Mouse (Mus musculus) frontal cortex, adult 2 months (tissue): ENCODE results near the gene Gm13272. TPM values are rescaled to one million over a fixed set of nuclear protein-coding genes. Genes with fewer than 3 reads are reported as not detected.
A peak's percentile ranks its signal among the peaks of the same experiment; 100 is the strongest.
"Not testable (repeated sequence)": the region's sequence is repeated elsewhere in the genome, so short reads cannot be mapped to it uniquely, and the experiment has no call there.

Experiments
- DNase-seq, 2 experiments: peaks; one replicate each; pipeline ENCODE4 v3.0.0; 2022; ENCODE audit warnings: low spot score in 1 of 2; ENCODE audit errors: extremely low spot score in 1 of 2
- polyA plus RNA-seq: library from polyadenylated mRNA; depleted of rRNA; stranded (reverse); fragments of >200 nt; gene quantifications from 2 replicates; pipeline ENCODE4 v1.2.3, GENCODE M21; 2012; rRNA removed

The Gm13272 gene
- polyA plus RNA-seq = not detected in 2 replicates

GRCm38 (mm10) chr4:88779550-88779949 lies at the start of gene Gm13272:
Gm13272 (plus strand) TSS chr4:88779850.
- DNase-seq = not testable (repeated sequence)

DNA sequence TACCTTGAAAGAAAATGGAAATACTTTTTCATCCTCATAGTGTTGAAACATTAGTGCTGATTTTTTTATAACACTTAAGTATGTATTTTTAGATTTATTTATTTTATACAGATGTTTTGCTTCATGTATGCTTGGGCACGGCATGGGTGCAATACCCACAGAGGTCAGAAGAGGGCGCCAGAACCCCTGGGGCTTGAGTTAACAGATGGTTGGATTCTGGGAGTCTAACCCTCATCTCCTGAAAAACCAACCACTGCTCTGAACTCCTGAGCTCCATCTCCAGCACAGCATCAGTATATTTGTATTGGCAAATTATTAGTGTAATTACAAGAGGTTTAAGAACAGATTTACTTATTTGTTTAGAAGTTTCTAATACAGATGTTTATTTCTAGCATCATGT lies 41.2 kb upstream of the Gm13272 start:
- DNase-seq = peak in 1 of 2 experiments; percentile 74

DNA sequence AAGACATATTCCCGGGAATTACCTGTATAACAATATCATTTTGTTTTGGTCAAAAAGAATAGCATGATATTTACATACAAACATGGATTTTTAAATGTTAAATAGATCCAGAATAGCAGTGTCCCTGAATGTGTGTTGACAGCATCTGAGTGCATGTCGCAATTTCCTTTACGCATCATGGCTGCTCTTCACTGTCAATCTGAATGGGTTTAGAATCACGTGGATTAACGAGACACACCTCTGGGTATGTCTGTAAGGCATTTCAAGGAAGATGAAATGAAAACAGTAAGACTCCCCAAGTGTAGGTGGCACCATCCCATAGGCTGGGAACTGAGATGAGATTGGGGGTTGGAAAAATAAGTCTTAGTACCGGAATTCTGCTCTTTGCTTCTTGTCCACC lies 40.6 kb upstream of the Gm13272 start:
- DNase-seq = no peak

DNA sequence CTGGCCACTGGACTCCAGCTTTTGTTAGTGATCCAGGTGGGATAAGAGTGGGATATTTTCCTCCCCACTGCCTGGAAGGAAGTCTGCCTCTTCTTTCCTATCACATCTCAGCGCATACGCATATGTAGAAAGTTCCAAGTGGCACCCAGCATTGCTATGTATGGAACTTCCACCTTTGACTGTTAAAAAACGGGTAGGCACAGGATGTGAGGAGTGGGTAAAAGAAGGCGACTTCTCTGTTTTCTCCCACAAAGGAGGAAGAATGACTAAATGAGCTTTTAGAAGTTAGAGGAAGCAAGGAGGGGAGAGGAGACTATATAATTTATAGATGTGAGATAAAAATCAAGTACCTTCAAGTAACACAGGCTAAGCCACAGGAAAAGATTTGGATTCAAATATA lies 38.2 kb upstream of the Gm13272 start:
- DNase-seq = no peak

DNA sequence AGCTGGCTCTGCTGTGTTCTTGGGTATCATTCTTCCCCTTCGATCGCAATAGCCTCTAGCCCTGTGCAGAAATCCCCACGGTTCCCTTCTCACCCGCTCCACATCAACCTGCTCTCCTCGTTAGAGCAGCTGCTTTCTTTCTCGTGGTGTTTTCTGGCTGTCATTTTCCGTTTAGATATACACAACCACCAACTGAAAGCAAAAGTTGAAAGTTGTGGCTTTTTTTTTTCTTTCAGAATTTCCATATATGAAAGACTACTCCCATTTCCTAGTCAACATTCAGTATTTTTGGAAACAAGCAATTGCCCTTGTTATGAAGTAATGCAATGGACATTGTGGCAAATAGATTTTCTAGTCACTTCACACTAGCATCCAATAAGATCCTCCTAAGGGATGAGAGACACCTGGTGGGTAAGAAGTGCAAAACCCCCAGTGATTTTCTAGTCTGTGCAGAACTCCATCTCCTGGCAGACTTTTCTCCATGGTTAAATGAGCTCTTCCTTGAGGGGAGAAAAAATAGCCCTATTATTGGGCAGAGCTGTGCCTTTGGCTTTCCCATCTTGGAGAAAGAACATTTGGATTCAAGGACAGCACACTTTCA lies 36.8 kb upstream of the Gm13272 start:
- DNase-seq = no peak

GRCm38 (mm10) chr4:88744207-88744606 lies 35.4 kb upstream of the Gm13272 start:
- no peak for DNase-seq

DNA sequence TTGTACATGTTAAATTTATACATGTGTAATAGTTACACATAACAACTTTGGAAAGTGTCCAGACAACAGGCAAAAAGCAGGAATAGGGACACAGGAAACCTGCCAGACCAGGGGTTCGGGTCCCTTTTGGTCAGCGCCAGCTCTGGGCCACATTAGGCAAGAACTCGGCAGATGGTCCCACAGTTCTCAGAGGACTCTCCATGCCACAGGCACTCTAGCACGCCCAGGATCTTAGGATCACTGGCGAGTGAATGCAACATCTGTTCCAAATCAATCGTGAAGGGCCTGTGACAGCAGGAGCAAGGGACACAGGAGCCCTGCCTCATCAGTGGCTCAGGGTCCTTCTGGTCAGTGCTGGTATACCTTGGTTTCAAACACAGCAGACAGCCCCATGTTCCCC lies 29.7 kb upstream of the Gm13272 start:
- no peak for DNase-seq

DNA sequence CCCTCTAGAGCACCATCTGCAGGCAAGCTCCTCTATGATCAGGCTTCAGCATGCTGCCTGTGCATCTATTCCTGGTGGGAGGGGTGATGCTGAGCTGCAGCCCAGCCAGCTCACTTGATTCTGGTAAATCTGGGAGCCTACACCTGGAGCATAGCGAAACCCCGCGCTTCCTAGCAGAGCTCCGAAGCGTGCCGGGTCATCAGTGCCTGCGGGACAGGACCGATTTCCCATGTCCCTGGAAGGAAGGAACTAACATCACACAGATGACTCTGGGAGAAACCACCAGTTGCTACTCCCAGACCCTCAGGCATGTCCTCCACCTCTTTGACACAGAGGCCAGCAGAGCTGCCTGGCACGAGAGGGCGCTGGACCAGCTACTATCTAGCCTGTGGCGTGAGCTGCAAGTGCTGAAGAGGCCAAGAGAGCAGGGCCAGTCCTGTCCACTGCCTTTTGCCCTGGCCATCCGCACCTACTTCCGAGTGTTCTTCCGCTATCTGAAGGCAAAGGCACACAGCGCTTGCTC lies 24.8 kb upstream of the Gm13272 start, which contains the start of gene Gm13271:
TSS of gene Gm13271 (plus strand) at position 51 of the 523 bp plus-strand sequence.
- peak; percentile 65 to 83 for DNase-seq

DNA sequence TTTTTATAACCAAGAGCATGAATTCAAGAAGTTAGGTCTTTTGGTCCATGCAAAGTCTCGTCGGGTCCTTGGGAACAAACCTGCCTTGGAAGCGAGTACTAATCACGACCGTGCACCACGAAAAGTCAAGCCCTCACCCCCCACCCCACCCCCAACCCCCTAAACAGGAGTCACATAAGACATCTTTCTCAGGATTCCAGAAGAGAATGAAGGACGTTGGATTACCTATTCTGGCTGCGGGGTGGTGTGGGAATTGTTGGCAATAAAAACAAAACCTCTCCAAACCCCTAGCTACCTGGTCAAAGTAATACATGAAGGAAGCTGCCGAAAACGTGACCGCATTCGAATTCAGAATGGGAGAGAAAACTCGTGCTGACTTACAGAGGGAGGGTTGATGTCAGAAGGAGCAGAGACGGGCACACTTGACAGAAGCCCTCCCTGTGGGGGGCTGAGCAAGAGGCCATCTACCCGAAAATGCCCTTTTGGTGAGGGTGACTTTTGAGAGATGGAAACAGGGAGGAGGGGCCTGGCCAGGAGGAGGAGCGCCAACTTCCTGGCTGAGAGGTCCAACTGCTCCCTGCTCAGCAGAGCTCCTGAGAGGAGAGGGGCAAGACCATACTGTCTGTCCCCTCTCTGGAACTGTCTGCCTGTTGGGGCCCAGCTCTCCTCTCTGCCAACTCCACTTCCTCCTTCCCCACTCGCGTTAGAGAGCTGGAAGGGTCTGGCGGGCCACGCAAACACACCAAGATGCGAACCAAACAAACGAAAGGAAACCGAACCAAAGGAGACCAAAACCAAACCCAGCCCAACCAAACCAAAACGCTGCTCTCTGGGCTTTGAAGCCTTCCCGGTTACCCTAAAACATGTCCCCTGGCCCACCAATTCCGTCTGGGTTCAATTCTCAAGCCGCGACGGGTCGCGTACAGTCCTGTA lies 22.8 kb upstream of the Gm13272 start:
- DNase-seq = not testable (repeated sequence)

GRCm38 (mm10) chr4:88757628-88758031 lies 22.0 kb upstream of the Gm13272 start:
- peak; percentile 91 to 94 for DNase-seq

DNA sequence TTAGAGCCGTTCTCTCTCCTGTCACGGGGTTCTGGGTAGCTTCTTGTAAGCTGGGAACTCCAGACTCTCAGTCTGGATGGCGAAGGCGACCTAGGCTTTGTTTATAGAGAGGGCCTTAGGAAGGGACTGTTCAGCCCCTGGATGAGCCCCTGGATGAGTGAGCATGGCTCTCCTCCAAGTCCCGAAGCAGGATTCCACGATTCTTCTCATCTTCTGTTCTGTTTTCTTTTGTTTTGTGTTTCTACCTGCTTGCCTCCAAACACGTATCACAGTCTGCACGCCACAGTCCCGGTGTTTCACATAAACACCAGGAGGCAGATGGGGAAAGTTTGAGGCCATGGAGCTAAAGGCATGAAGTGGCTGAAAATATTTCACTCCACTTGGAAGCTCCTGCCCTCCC lies 20.9 kb upstream of the Gm13272 start:
- not testable (repeated sequence) for DNase-seq

GRCm38 (mm10) chr4:88759610-88760268 lies 19.9 kb upstream of the Gm13272 start, which contains the start of gene Gm13283:
Gm13283 (plus strand) TSS chr4:88760119.
- DNase-seq = peak; percentile 24 to 43

DNA sequence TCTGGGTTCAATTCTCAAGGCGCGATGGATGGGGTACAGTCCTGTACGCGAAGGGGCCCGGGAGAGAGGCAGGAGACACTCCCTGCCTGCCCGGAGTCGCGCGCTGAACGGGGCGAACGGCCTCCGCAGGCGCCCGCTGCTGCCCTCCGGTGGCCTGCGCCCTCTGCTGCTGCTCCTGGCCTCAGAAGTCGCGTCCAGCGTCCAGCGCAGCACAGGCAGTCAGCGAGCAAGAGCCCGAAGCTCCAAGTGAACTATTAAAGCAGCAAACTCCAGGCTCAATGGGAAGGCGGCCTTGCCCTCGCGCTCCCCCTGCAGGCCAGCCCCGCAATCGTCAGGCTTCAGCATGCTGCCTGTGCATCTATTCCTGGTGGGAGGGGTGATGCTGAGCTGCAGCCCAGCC lies 19.2 kb upstream of the Gm13272 start:
- DNase-seq = peak in 1 of 2 experiments; percentile 48

- DNase-seq = peak; percentile 59 to 73
Measured at GRCm38 (mm10) chr4:88761776-88762175, 17.9 kb upstream of the Gm13272 start.

- DNase-seq = not testable (repeated sequence)
Measured at GRCm38 (mm10) chr4:88762341-88762740, 17.3 kb upstream of the Gm13272 start.

DNA sequence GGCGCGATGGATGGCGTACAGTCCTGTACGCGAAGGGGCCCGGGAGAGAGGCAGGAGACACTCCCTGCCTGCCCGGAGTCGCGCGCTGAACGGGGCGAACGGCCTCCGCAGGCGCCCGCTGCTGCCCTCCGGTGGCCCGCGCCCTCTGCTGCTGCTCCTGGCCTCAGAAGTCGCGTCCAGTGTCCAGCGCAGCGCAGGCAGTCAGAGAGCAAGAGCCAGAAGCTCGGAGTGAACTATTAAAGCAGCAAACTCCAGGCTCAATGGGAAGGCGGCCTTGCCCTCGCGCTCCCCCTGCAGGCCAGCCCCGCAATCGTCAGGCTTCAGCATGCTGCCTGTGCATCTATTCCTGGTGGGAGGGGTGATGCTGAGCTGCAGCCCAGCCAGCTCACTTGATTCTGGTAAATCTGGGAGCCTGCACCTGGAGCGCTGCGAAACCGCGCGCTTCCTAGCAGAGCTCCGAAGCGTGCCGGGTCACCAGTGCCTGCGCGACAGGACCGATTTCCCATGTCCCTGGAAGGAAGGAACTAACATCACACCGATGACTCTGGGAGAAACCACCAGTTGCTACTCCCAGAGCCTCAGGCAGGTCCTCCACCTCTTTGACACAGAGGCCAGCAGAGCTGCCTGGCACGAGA lies 16.1 kb upstream of the Gm13272 start:
- not testable (repeated sequence) for DNase-seq

DNA sequence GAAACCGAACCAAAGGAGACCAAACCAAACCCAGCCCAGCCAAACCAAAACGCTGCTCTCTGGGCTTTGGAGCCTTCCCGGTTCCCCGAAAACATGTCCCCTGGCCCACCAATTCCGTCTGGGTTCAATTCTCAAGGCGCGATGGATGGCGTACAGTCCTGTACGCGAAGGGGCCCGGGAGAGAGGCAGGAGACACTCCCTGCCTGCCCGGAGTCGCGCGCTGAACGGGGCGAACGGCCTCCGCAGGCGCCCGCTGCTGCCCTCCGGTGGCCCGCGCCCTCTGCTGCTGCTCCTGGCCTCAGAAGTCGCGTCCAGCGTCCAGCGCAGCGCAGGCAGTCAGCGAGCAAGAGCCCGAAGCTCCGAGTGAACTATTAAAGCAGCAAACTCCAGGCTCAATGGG lies 6.1 kb upstream of the Gm13272 start, which contains the start of gene Gm13290:
TSS of gene Gm13290 (plus strand) at position 301 of the 400 bp plus-strand sequence.
- DNase-seq = not testable (repeated sequence)

DNA sequence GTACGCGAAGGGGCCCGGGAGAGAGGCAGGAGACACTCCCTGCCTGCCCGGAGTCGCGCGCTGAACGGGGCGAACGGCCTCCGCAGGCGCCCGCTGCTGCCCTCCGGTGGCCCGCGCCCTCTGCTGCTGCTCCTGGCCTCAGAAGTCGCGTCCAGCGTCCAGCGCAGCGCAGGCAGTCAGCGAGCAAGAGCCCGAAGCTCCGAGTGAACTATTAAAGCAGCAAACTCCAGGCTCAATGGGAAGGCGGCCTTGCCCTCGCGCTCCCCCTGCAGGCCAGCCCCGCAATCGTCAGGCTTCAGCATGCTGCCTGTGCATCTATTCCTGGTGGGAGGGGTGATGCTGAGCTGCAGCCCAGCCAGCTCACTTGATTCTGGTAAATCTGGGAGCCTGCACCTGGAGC lies 3.0 kb upstream of the Gm13272 start, which contains the start of gene Gm13289:
TSS of gene Gm13289 (plus strand) at position 301 of the 400 bp plus-strand sequence.
- not testable (repeated sequence) for DNase-seq

GRCm38 (mm10) chr4:88780320-88780719 lies 670 bp downstream of the Gm13272 start:
- DNase-seq = not testable (repeated sequence)

DNA sequence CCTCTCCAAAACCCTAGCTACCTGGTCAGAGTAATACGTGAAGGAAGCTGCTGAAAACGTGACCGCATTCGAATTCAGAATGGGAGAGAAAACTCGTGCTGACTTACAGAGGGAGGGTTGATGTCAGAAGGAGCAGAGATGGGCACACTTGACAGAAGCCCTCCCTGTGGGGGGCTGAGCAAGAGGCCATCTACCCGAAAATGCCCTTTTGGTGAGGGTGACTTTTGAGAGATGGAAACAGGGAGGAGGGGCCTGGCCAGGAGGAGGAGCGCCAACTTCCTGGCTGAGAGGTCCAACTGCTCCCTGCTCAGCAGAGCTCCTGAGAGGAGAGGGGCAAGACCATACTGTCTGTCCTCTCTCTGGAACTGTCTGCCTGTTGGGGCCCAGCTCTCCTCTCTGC lies 2.2 kb downstream of the Gm13272 start, which contains the start of gene Ifnz:
TSS of gene Ifnz (plus strand) at position 301 of the 400 bp plus-strand sequence.
- not testable (repeated sequence) for DNase-seq
